Mouse (Mus musculus) kidney, adult 2 months (tissue): ENCODE measurements around the gene Gm28043.

Experiments
- CTCF ChIP-seq: fragments of 200-500 bp; conservative IDR thresholded peaks from 2 replicates; pipeline ENCODE4 v1.5.1; 2011; ENCODE audit warnings: low read depth, mild to moderate bottlenecking, control low read depth, low read length, moderate library complexity, mixed read lengths; ENCODE audit not compliant: insufficient read depth, insufficient read length
- POLR2A ChIP-seq: fragments of 200-500 bp; IDR thresholded peaks from one replicate; pipeline ENCODE4 v1.6.1; 2011; ENCODE audit warnings: low read depth, low read length, control low read depth

DNA sequence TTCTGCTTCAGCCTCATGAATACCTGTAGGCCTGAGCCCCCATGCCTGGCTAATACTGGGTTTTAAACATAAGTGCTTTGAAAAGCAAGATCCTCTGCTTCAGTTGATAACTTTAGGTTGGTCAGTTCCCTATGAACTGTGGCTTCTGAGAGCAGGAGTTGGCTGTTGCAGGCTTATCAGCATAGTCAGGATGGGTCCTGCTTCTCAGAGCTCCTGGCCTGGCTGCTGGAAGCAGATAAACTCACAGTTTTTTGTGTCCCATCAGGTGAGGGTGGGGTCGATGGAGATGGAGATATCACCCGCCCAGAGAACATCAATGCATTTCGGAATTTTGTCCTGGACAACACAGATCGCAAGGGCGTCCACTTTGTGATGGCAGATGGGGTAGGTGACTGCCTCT lies 72.1 kb downstream of the Gm28043 start:
- TF ChIP-seq CTCF (no peak), POLR2A (no peak)
